Mouse (Mus musculus) spleen, adult 2 months (tissue): Measurements from ENCODE around the gene Ush2a. TPM values are rescaled to one million over a fixed set of nuclear protein-coding genes. Genes with fewer than 3 reads are reported as not detected.

ENCODE experiments used
- DNase-seq, 2 experiments: peaks; one replicate each; pipeline versions ENCODE4 v3.0.0 to v3.0.0-alpha.2; 2012 to 2021; ENCODE audit warnings: low spot score in 2 of 2, low read depth in 1 of 2
- H3K27ac ChIP-seq: fragments of 200-500 bp; 2 replicates; pipeline ENCODE4 v1.5.1; 2012; ENCODE audit warnings: low read length, inconsistent platforms; ENCODE audit not compliant: insufficient read depth
- H3K27me3 ChIP-seq: fragments of 200-500 bp; 2 replicates; pipeline ENCODE4 v1.6.1; 2012; ENCODE audit warnings: mild to moderate bottlenecking, moderate library complexity, low read length, inconsistent platforms; ENCODE audit not compliant: control insufficient read depth, insufficient read depth
- H3K36me3 ChIP-seq: fragments of 200-500 bp; 2 replicates; pipeline ENCODE4 v1.6.1; 2012; ENCODE audit warnings: mild to moderate bottlenecking, low read length, inconsistent platforms; ENCODE audit not compliant: control insufficient read depth, insufficient read depth
- H3K4me1 ChIP-seq: fragments of 200-500 bp; 2 replicates; pipeline ENCODE4 v1.6.1; 2011; ENCODE audit warnings: inconsistent platforms; ENCODE audit not compliant: control insufficient read depth, insufficient read depth, insufficient read length
- H3K4me3 ChIP-seq: fragments of 200-500 bp; 2 replicates; pipeline ENCODE4 v1.5.1; 2011; ENCODE audit warnings: mild to moderate bottlenecking, inconsistent platforms; ENCODE audit not compliant: insufficient read depth, insufficient read length; ENCODE audit errors: extremely low read depth
- CTCF ChIP-seq: fragments of 200-500 bp; IDR thresholded peaks from 2 replicates; pipeline ENCODE4 v1.5.1; 2011; ENCODE audit warnings: mild to moderate bottlenecking, inconsistent platforms; ENCODE audit not compliant: insufficient read depth, insufficient read length, insufficient replicate concordance; ENCODE audit errors: extremely low read depth
- POLR2A ChIP-seq: fragments of 200-500 bp; IDR thresholded peaks from 2 replicates; pipeline ENCODE4 v1.6.1; 2011; ENCODE audit warnings: low read depth, low read length, inconsistent platforms
- WGBS: fragments of 180-500 bp; shearing (Covaris S2); methylation state at CpG from one replicate; pipeline ENCODE4 v1.1.7; 2018; 5-methylcytosine and 5-hydroxymethylcytosine counted together
- polyA plus RNA-seq: library from polyadenylated mRNA; depleted of rRNA; stranded (reverse); fragments of >200 nt; gene quantifications from 2 replicates; pipeline ENCODE4 v1.2.3, GENCODE M21; 2012

Gene Ush2a
- polyA plus RNA-seq, 1 experiment: not detected

DNA sequence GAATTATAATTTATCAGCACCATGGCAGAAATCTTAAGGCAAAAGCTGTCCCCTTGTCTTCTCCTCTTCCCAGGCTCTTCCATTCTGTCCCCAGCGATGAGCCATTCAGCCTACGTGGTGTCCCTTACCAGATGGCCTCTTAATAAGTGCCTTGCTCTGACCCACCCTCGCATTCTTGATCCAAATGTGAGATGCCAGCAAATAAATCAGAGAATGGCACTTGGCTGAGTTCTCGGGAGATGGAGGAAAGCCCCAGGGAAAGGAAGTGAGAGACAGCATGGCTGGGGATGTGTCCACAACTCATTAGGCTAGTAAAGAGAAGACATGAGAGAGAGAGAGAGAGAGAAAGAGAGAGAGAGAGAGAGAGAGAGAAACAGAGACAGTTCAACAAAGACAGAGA is 305.7 kb downstream of the Ush2a start:
- Histone ChIP-seq H3K4me1 (no peaks in the 10 kb centered on the region), H3K36me3 (no peaks in the 10 kb centered on the region), H3K4me3 (no peak overlapping the region), H3K27ac (no peak overlapping the region), H3K27me3 (no peaks in the 10 kb centered on the region)
- TF ChIP-seq CTCF: no peak
- no peak for TF ChIP-seq POLR2A
- 71% methylated on average over 4 of the region's 4 CpGs for WGBS
- DNase-seq: no peak

DNA sequence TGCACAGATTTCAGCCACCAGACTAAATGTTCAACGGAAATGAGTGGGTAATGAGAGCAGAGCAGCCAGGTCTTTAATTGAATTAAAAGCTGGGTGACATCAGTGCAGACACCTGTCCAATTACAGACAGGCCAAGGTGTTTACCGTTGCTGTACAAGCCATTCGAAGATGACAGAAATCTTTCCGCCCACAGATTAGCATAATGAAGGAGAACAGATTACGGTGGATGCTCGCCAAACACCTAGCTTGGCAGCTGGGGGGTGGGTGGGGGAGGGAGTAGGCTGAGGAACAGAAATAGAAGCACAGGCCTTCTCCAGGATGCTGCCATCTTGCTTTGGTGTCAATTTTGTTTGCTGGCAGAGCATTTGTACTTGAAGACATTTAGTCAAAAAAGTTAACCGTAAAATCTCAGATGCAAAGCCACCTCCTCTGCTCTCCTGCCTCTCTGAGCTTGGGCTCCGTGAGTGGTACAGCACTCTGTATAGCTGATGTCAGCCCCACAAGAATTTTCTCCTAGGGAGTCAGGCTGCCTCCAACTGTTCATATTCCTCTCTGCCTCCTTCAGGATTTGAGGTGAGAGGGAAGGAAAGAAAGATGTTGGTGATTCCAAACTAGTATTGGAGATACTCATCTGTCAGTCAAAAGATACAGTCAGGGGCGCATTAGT is 306.6 kb downstream of the Ush2a start:
- no peaks in the 10 kb centered on the region for H3K4me1 ChIP-seq
- 88% methylated on average over 9 of the region's 9 CpGs for WGBS
- TF ChIP-seq POLR2A (no peak), CTCF (no peak)
- no peak overlapping the region for H3K27ac ChIP-seq
- no peaks in the 10 kb centered on the region for H3K36me3 ChIP-seq
- H3K27me3 ChIP-seq: no peaks in the 10 kb centered on the region
- DNase-seq: no peak
- H3K4me3 ChIP-seq: no peak overlapping the region

DNA sequence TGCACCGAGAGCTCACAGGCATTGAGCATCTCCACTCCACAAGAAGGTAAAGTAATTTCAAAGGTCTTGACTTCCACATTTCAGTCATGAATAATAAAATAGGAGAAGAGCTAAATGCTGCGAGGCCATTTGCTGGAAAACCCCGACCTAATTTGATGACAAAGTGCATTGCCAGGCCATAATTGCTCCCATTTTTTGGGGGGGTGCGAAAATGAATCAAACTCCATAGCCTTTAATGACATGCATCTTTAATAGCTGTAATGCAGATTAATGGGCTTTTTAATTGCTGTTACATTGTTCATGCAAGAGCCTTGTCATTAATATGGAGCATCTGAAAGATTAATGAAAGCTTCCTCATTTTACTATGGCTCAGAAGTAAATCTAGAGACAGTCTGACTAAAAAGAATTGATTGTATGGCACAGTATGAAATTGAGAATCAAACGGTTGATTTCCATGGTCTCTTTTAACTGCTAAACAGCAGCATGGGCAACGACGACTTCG is 314.5 kb downstream of the Ush2a start:
- whole genome bisulfite sequencing: 86% methylated on average over 8 of the region's 8 CpGs
- no peaks in the 10 kb centered on the region for H3K36me3 ChIP-seq
- no peaks in the 10 kb centered on the region for H3K27me3 ChIP-seq
- DNase-seq: no peak
- no peak for TF ChIP-seq POLR2A
- TF ChIP-seq CTCF: no peak
- no peaks in the 10 kb centered on the region for H3K4me1 ChIP-seq
- H3K27ac ChIP-seq: no peak overlapping the region
- H3K4me3 ChIP-seq: no peak overlapping the region

DNA sequence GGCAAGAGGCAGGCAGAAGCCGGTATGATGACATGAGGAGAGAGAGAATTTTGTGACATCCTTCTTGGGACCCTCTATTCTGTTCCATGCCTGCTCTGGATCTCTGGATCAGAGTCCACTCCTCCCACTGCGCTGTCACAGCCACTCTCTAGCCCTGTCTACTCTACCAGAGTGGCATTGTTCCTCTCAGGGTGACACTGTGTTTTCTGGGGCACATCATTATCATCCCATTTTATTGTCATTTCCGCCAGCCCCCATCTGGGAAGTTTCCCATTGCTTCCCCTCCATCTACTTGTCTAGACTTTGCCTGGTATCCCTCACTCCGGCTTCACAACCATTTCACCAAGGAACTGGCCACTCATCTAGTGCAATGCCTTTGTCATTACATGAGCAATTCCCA is 315.6 kb downstream of the Ush2a start:
- H3K27me3 ChIP-seq: no peaks in the 10 kb centered on the region
- H3K4me1 ChIP-seq: no peaks in the 10 kb centered on the region
- no peaks in the 10 kb centered on the region for H3K36me3 ChIP-seq
- DNase-seq: no peak
- TF ChIP-seq POLR2A (no peak), CTCF (no peak)
- WGBS: 84% methylated on average over 4 of the region's 4 CpGs
- H3K27ac ChIP-seq: no peak overlapping the region
- no peak overlapping the region for H3K4me3 ChIP-seq

DNA sequence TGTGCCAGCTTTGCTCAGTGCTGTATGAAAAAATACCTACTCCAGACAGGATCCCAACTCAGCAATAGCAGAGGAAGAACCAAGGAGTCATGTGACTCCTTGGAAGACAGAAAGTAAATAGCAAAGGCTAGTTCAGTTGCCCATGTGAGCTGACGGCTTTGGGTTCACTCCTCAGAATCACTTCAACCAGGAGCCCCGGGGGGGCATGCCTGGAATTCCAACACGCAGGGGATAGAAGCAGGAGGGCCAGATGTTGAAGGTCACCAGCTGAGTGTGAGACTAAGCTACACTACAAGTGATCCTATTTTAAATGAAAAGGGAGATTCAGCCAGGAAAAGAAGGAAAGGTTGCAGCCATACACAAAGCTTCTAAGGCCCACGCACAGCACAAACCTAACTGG is 319.3 kb downstream of the Ush2a start:
- DNase-seq: no peak
- WGBS: 81% methylated on average over 4 of the region's 4 CpGs
- no peaks in the 10 kb centered on the region for H3K27me3 ChIP-seq
- no peak overlapping the region for H3K27ac ChIP-seq
- no peaks in the 10 kb centered on the region for H3K4me1 ChIP-seq
- TF ChIP-seq CTCF (no peak), POLR2A (no peak)
- H3K36me3 ChIP-seq: no peaks in the 10 kb centered on the region
- H3K4me3 ChIP-seq: no peak overlapping the region

DNA sequence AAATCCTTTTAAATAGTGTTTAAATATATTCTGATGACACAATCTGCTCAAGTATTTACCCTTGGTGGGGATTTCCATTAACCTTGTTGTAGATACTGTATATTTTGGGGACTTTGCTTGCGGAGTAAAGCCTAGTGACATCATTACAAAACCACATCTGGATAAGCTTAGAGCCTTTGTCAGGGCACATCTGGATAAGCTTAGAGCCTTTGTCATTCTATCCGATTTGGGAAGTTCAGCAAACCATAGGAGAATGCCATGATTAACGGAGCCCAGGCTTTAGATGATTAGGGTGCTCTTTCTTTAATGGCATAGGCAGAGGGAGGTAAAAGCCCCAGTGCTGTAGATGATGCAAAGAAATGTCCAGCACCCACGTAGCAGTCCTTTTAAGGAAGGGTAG is 333.4 kb downstream of the Ush2a start:
- Histone ChIP-seq H3K4me1 (no peaks in the 10 kb centered on the region), H3K4me3 (no peak overlapping the region), H3K36me3 (no peaks in the 10 kb centered on the region), H3K27me3 (no peaks in the 10 kb centered on the region), H3K27ac (no peak overlapping the region)
- TF ChIP-seq CTCF (no peak), POLR2A (no peak)
- no peak for DNase-seq
- WGBS: 84% methylated on average over 4 of the region's 4 CpGs

DNA sequence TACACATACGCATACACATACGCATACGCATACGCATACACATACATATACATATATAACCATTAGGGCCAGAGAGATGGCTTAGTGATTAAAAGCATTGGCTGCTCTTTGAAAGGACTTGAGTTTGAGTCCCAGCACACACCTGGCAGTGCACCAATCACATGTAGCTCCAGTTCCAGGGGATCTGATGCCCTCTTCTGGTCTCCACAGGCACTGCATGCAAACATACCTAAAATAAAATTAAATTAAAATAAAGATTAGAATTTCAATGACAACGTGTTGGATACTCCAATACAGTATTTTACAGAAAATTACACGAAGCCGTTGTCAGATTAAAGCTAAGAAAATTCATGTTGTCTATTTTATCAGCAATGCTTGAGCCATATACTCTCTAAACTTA is 336.2 kb downstream of the Ush2a start:
- no peak for TF ChIP-seq POLR2A
- no peak for TF ChIP-seq CTCF
- no peak for DNase-seq
- WGBS: 90% methylated on average over 7 of the region's 7 CpGs
- no peaks in the 10 kb centered on the region for H3K27me3 ChIP-seq
- no peaks in the 10 kb centered on the region for H3K36me3 ChIP-seq
- no peaks in the 10 kb centered on the region for H3K4me1 ChIP-seq
- H3K4me3 ChIP-seq: no peak overlapping the region
- H3K27ac ChIP-seq: no peak overlapping the region

DNA sequence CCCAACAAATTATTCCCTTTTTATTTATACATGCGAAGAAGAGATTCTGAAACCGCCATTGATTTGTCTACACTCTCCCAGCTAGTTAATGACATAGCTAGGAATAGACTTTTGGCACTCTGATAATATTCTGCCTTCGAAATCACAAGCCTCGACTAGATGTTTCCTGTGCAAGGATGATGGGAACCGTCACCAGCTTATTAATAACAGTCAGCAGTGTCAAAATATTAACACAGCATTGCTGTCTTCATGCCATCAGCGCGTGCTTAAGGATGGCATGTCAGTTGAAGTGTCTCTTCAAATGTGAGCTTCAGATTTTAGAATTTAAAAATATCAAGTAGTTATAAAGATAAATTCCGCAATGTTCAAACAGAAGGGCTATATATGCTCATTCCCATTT is 337.3 kb downstream of the Ush2a start:
- 88% methylated on average over 8 of the region's 8 CpGs for WGBS
- Histone ChIP-seq H3K4me3 (no peak overlapping the region), H3K4me1 (no peaks in the 10 kb centered on the region), H3K27ac (no peak overlapping the region), H3K36me3 (no peaks in the 10 kb centered on the region), H3K27me3 (no peaks in the 10 kb centered on the region)
- DNase-seq: no peak
- TF ChIP-seq CTCF: no peak
- no peak for TF ChIP-seq POLR2A
